Mouse (Mus musculus) thymus, adult 18-20 months (tissue): ENCODE measurements around the gene Mob4.

Source experiments
- DNase-seq, 2 experiments: peaks; one replicate each; pipeline ENCODE4 v3.0.0; 2022; ENCODE audit warnings: mixed read lengths in 2 of 2

The Mob4 gene

DNA sequence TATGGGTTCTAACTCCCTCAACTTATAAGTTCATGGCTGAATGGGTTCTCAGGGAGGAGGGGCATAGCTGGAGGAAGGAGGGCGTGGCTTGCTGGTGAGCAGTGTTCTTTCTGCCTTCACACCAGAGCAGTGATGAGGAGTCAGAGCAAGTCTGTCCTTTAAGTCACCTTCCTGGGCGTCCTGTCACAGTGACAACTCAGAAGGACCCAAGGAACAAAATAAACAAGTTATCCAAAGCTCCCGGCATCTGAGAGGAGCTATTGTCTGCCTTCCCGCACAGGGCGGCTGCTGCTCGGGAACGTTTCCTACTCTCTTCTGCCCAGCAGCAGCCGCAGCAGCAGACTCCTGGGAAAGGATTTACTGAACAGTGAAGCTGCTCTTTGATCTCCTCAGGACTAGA lies 61.0 kb downstream of the Mob4 start:
- DNase-seq: no peak

DNA sequence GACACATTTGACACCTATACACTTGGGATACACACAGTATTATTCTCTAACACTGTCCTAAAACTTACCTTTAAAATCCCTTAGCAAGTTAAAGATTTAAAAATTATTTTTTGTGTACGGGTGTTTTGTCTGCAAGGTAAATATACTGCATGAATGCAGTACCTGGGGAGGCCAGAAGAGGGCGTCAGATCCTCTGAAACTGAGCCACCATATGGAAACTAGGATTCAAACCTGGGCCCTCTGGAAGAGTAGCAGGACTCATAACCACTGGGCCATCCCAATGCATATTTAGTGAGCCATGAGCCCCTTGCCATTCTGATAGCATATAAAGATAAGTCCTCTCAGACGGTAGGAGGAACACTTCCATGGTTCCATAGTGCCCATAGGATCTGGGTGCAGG lies 61.8 kb downstream of the Mob4 start:
- no peak for DNase-seq

DNA sequence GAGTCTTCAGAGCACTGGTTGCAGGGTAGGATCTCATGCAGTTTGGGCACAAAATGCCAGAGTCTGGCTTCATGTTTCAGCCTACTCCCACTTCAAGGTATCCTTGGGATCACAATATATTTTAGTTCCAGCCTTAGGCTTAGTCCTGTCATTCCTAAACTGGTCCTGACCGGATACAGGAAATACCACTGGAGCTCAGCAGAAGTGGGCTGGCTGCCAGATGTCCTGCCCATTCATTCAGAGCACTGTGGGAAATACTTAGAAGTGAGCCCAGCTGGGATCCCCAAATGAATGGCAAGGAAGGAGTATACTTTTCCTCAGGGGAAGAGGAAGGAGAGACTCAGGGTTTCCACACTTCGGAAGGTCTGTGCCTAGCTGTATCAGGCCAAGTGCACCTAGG lies 62.3 kb downstream of the Mob4 start:
- DNase-seq: no peak

DNA sequence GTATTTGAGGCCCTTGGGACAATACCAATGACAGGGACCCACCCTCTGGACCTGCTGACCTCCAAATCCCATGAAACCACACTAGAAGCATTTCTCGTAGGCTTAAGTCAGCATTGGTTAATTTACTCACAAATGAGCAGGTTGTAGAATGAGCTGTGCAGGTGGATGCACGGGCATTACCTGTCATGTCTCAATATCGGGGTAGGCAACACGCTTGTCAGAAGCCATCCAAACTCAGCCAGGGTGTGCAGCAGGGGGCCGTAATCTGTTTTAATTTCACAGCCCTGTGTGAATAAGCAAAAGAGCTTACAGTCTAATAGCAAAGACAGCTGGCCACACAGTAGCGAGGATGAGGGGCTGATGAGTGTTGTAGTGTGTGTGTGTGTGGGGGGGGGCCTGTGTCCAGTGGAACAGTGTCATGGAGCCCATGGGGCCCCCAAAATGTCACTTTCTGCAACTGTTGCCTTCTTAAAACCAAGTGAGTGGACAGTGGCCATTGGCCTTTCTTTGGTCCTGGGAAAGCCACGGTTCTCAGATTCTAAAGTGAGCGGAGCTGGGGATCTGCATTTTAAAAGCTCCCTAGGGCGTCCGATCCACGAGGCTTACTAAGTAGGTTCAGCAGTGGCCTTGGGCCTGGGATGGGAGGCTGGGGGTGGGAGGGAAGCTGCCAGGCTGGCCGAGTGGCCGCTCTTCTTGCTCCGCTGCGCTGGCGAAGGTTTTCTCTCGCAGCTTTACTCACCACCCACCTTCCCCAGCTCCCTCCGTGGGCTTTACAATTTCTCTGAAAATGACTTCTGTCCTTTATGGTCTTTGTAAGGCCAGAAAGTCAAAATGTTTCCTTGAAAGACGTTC lies 63.3 kb downstream of the Mob4 start:
- no peak for DNase-seq

DNA sequence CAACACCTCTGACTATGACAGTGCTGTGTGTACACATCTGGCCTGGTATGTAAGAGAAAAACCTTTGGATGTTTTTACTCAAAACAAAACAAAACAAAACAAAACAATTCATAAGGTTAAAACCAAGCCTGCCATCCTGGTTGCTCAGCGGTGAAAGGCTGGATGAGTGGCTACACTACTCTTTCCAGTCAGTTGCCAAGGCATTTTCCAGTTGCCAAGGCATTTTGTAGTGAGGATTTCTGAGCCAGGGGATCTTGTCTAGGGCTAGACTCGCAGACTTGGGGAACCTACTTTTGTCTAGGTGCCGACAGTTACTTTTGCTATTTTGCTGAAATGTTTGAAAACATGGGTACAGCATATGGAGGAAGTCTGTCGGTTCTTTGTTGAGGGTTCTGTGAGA lies 64.0 kb downstream of the Mob4 start:
- DNase-seq: no peak

DNA sequence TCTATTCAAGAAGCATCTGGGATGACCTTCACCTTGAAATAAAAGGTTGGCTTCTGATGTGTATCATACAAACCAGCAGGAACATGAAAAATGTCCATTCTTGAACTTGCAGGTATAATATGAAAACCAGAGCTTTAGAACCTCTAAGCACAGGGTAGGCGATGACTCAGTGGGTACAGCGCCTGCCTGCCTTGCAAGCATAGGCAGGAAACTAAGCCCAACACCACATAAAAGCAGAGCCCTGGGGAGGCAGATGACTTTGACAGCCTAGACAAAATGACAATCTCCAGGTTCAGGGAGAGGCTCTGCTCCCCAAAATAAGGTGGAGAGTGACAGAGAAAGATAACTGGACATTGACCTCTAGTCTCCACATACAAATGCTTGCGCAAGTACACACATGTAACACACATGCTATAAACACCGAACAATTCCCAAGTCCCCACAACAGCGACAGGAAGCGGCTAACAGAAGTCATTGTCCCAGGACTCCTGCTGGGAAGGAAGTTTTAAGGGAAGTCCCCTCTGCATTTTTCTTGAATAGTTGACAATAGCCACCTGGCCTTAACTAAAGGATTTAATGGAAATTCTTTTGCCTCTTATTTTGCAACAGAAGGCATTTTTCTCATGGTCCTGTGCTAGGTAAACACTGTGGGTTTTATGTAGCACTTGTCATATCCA lies 65.4 kb downstream of the Mob4 start:
- DNase-seq: no peak

DNA sequence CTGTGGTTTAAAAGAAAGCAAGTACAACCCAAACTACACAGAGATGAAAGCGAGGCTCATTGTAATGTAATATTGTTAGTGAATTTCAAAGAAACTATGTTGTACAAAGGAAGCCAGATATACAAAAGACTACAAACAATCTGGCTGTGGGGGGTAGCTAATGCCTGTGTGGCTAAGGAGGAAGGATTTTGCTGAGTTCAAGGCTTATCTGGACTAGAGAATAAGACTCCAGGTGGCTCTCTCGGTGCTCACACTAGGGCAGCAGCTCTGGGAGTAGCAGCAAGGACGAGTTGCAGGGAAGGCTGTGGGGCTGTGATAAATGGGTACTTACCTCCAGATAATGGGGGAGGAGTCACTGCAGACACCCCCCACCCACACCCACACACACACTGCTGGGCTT lies 67.7 kb downstream of the Mob4 start:
- DNase-seq: no peak

DNA sequence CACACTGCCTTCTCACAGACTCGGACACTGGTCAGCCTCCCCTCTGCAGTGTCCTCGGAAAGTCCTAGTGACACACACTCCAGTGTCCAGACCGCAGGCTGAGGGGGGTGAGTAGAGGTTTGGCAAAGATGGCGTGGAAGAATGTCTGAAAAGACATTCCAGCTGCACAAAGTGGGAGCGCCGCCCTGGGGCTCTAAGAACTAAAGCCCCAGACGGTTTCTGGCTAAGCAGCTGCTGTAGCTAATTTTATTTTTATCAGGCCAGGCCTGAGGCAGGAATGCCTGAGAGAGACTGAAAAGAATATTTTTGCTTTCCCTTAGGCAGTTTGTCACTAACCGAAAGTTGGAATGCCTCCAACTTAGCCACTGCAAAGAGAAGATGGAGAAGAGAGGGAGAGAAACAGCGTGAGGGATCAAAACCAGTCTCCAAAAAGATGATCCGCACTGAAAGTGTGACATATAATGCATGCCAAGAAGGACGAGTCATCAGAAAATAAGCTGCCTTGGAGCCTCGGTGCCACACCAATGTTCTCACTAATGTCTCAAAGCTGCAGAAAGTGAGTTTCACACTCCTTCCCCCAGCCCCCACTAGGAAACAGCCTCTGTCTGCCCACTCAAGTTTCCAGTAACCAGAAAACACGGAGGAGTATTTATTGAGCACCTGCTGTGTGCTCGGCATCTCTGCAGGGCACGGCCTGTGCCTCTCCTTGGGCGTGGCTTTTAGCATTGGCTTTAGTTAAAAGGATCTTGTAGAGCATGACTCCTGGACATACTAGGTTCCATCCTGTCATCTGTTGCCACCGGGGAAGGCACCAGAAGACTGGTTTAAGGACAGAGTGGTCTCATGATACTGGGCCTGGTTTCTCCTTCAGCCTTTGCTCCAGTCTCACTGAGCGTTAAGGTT lies 71.1 kb downstream of the Mob4 start:
- DNase-seq: no peak
